Mouse (Mus musculus) cerebellum, postnatal 14 days (tissue): ENCODE measurements at regions not wholly inside any gene's neighbourhood (a gene's known extent, or its start where the extent isn't known, plus 50 kb on each side); places are given as distances from the start of the nearest gene placed in this dataset.
"Not testable (repeated sequence)": the region's sequence is repeated elsewhere in the genome, so short reads cannot be mapped to it uniquely, and the experiment has no call there.

Source experiments
- DNase-seq, 2 experiments: peaks; one replicate each; pipeline ENCODE4 v3.0.0; 2021; ENCODE audit warnings: mixed read lengths in 2 of 2

DNA sequence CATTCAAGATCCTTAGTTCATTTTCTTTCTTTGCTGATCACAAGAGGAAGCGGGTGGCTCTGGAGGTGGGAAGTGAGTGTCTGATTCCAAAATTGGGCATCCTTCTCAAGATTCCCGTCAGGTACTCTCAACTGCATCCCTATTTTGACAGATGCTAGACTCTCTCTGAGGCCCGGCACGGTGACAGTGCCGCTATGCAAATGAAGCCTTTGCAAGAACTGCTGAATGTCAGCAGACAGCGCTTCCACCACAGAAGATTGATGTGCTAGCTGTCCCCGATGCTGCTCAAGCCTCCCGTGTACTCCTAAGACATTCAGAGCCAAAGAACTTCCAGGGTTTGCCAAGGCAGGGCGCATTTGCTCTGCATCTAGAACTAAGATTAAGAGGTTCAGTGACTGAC, 50.9 kb upstream of the Cpne4 start:
- DNase-seq, result no peak

DNA sequence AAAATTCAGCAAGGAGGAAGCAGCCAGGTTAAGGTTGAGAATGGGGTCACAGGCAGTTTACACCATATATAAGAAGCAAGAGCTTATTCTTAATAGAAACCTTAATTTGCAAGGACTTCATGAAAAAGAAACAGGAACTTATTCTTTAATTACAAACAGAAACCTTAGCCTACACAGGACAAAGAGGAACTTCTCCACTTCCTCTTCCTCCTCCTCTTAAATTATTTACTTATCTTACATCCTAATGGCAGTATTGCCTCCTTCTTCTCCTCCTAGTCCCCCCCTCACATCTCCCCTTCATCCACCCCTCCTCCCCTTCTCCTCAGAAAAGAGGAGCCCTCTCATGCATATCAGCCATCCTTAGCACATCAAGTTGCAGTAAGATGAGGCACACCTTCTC, 56.4 kb upstream of the Cpne4 start:
- DNase-seq, result no peak

- no peak for DNase-seq
Observed at GRCm38 (mm10) chr9:104489383-104489782, 57.7 kb upstream of the Cpne4 start.

- no peak for DNase-seq
Observed at GRCm38 (mm10) chr9:104482440-104482839, 64.6 kb upstream of the Cpne4 start.

DNA sequence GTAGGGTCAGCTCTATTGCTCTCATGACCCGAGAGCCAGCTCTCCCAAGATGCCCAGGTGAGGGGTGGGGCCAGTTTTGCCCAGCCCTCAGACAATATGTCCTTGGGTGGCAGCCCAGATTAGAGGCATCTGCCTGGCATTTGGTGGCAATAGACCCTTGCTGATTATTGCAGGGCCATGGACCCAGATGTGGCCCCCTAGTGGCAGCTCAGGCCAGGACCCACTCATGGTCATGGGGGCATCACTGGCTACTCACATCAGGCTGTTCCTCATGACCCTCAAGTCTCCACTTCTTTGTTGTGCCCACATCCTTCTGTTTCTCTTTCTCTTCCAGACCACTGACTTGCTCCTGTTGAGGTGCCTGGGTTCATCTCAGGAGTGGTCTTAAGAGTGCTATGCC, 66.4 kb upstream of the Cpne4 start:
- no peak for DNase-seq

DNA sequence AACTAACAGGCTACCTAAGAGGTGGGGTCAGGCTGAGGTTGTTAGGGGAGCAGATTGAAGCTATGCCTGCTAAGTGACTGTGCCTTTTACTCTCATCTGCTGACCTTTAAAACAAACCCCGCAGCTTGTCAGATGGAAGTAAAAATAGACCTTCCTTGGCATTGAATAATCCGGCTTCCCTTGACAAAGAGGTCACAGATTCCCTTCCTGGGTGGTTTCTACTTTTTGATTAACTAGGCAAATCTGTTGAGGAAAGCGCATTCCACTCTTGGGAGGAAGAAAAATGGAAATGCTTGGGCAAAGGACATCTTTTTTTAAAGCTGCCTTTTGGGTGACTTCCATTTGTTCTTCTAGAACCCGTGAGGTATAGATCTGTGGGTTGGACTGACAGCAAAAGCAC, 72.3 kb upstream of the Cpne4 start:
- DNase-seq, result no peak

DNA sequence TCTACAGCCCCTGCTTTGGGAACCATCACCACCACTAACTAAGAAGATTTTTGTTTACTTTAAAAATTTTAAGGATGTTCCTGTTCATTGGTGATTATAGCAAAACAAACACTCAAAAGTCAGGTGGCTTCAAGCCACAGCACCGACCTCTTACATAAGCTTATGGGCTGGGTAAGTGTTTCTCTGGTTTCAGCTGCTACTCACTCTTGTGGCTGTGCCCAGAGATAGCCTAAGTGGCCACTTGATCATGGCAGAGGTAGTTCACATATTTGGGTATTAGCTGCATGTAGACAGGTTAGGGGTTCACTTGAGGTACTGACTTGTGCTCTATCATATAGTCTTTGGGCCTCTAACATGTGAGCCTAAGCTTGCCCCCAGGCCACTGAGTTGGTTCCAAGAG, 79.8 kb upstream of the Cpne4 start:
- DNase-seq, result no peak

DNA sequence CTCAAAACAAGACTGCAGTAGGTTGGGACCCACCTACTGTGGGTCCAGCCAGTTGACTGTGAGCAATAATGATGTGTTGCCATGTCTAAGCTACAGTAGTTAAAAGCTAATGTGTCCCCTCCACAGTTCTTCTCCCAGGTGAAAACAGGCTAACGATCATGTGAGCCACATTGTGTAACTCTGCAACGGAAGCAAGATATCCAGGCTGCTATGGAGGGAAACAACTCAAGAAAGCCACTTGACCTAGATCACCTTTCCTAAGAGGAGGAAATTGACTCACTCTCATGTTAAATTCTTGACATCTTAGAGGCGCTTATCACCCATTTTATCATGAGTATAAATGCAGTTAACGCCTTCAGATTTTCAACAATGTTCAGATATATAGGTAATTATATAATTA, 83.4 kb upstream of the Cpne4 start:
- DNase-seq, result no peak

DNA sequence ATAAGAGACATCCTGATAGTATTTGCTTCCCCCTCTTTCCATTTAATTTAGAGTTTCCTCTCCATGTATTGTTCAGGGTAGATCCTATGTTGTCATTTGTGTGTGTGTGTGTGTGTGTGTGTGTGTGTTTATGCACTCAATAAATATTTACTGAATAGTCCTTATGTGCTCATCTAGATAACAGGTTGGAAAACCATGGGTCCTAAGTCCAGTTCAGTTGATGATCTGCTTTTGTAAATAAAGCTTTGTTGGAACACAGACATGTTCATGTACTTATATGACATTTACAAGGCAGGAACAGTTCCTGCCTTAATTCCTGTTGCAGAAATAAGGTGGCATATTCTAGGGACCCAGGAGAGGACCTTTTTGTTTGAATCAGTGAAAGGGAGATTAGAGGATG, 87.0 kb upstream of the Cpne4 start:
- DNase-seq, result no peak

GRCm38 (mm10) chr9:104457635-104458034, 89.5 kb upstream of the Cpne4 start:
- no peak for DNase-seq

- no peak for DNase-seq
Observed at GRCm38 (mm10) chr9:104448577-104449165, 98.4 kb upstream of the Cpne4 start.

- peak; percentile 61 to 75 for DNase-seq
Observed at GRCm38 (mm10) chr9:104444906-104445305, 102.2 kb upstream of the Cpne4 start.

GRCm38 (mm10) chr9:104443236-104443635, 103.8 kb upstream of the Cpne4 start:
- DNase-seq, result no peak

- no peak for DNase-seq
Observed at GRCm38 (mm10) chr9:104413021-104413420, 75.5 kb upstream of the Acpp start.

DNA sequence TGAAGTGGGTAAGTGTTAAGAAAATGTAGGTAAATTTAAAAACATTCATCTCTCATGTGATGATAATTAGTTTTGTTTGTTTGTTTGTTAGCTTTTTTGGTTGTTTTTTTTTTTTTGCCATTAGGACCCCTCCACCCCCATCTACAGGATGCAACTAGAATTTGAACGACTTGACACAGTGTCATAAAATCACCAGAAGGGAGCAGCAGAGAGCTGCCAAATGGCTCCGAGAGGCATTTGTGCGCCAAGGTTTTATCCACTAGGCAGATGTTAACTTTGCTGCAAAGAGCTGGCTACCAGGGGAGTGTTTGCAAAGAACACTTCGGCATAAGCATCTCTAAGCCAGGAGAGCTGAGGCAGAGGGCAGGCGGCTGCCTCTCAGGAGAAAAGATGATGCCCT, 72.7 kb upstream of the Acpp start:
- DNase-seq, result peak; percentile 68 to 69

GRCm38 (mm10) chr9:104409381-104409780, 71.8 kb upstream of the Acpp start:
- DNase-seq, result peak; percentile 5 to 7

DNA sequence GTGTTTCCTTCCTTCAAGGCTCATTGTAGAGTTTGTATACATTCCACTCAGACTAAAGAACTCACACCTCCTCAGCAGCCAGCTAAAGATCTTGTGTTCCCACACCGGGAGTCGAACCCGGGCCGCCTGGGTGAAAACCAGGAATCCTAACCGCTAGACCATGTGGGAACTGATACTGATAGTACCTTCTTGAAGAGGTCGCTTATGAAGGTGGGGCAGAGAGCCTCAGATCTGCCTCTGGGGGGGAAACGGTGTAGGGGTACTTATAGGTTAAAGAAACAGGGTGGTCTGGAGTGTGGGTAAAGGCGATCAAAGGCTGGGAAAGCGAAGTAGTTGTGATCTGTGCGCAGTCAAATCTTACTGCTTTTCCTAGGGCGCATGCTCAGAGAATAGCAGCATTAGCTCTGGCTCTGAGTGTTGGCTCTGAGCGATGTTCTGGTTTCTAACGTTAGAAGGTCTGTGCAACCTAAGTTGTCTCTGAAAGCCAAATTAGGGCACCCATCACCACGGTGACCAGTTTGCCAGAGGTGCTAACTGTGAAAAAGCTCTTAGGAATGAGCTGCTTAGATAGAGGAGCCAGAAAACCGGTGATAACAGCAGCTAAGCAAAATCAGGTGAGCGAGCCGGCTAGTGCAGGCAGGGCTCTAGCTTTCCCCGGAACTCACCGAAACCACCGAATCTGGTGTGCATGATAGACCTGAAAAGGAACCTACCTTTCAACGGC, 71.2 kb upstream of the Acpp start:
- DNase-seq, result peak; percentile 75 to 82

DNA sequence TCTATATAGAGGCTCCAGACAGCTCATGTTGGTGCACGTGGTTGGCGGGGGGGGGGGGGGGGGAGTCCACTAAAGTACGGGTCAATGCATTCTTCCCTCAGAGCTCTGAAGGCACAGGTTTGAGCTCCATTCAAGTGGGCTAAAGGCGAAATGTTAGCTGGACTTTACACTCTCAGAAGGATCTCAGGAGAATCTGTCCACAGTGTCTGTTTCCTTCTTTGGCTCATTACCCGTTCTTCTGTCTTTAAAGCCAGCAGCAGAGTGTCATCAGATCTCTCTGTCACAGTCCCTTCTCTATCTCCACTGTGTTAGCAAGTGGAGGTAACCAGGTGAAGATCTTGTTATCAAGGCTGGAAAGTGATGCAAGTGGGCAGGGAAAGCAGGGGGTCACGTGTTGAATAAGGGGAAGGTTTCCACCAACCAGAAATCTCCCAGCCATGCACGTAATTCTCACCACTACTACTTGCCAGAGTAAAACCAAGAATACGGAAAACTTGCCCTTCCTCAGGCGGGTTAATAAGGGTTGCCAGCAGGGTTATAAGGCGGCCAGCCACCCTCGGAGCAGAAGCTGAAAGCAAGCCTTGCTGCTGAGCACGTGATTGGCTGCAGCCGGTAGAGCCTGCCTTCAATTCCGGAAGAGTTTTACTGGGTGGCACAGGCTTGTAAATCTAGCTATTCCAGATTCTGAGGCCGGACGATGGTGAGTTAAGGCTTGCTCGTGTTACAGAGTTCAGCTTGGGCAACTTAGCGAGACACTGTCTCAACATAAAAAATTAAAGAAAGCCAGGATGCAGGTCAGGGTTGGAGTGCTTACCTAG, 70.2 kb upstream of the Acpp start:
- peak; percentile 3 to 6 for DNase-seq

- DNase-seq, result no peak
Observed at GRCm38 (mm10) chr9:104407011-104407410, 69.5 kb upstream of the Acpp start.

GRCm38 (mm10) chr9:104406491-104406890, 68.9 kb upstream of the Acpp start:
- no peak for DNase-seq

- no peak for DNase-seq
Observed at GRCm38 (mm10) chr9:104403863-104404262, 66.3 kb upstream of the Acpp start.

DNA sequence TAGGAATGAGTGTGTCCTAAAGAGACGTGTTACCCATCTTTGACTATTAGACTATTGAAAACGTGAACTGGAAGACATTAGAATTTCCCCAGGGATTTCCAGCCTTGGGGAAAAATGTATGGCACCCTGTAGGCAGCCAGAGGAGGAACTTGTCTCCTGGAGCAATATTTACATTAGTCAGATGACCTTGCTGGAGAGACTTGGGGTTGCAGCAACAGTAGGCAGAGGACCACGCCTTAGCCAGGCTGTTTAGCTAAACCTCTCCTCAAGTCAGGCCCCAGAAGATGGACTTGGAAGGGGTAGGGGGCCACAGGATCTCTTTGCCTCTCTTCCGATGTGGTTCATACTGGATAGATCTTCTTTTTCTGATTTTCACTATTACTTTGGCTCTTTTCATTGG, 64.1 kb upstream of the Acpp start:
- no peak for DNase-seq

GRCm38 (mm10) chr9:104399927-104400326, 62.4 kb upstream of the Acpp start:
- DNase-seq, result no peak

GRCm38 (mm10) chr9:104398484-104398883, 60.9 kb upstream of the Acpp start:
- DNase-seq, result not testable (repeated sequence)
